Mouse (Mus musculus): ENCODE measurements around the gene Sod2. TPM values are rescaled to one million over a fixed set of nuclear protein-coding genes. Genes with fewer than 3 reads are reported as not detected.

The Sod2 gene
- total RNA-seq, 1 experiment, result 161 TPM

DNA sequence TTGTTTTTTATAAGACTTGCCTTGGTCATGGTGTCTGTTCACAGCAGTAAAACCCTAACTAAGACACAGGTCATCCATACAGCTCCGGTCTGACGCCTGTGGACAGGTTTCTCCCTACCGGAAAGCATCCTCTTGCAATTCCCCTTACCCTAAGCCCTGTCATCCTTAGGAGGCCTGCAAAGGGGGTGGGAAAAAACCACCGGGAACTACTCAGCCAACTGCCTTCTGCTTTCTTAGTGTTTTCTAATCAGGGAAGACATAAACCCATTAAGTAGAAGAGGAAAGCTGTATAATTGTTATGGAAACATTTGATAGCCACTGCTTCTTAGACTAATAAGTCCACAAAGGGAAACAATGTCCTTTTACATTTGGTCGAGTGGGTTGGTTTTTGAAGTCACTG lies 338 bp downstream of the Sod2 start:
- Histone ChIP-seq H3K9ac (ENCODE audit: insufficient read depth, low read depth, low read length, poor library complexity, severe bottlenecking) (peak overlapping the region; percentile 19; the same call in 1 of the 2 replicates), H3K36me3 (ENCODE audit: control insufficient read depth, insufficient read depth, low read length, poor library complexity, severe bottlenecking) (peaks cover 3% of the 10 kb centered on the region), H3K4me1 (ENCODE audit: control insufficient read depth in 2 of 2, insufficient read depth in 2 of 2, low read length in 2 of 2, poor library complexity in 1 of 2) (peaks cover 3 to 5% of the 10 kb centered on the region in 2 experiments; a peak in 2 of 4 replicates), H3K27ac (ENCODE audit: insufficient read depth, low read depth, low read length, poor library complexity, severe bottlenecking) (peak overlapping the region; percentile 30; the same call in 1 of the 2 replicates), H3K4me3 (ENCODE audit: insufficient read depth in 1 of 2, low read depth in 1 of 2, low read length in 2 of 2, poor library complexity in 1 of 2, severe bottlenecking in 1 of 2) (peak overlapping the region; percentile 56), H3K9me3 (ENCODE audit: control insufficient read depth, insufficient read depth, low read depth, low read length) (no peaks in the 10 kb centered on the region)
- in situ Hi-C loops (cut with MboI; ENCODE audit: low sequenced_read_pairs in 2 of 2, unreplicated experiment in 2 of 2), result no loop called here
- no peak for DNase-seq (ENCODE audit: low read depth, low spot score)
- TF ChIP-seq ZNF384 (IDR thresholded peaks at IDR 0.05; ENCODE audit: low read depth, low read length), result no peak
- TF ChIP-seq MAFK (IDR thresholded peaks at IDR 0.05; ENCODE audit: insufficient read depth, low read depth, low read length), result no peak
- TF ChIP-seq HCFC1 (IDR thresholded peaks at IDR 0.05; ENCODE audit: borderline replicate concordance, insufficient read depth, low read length), result no peak
- TF ChIP-seq ZC3H11A (IDR thresholded peaks at IDR 0.05; ENCODE audit: borderline replicate concordance, low read depth, low read length), result no peak
- no peak for TF ChIP-seq CHD2 (IDR thresholded peaks at IDR 0.05; ENCODE audit: low read depth, low read length)

DNA sequence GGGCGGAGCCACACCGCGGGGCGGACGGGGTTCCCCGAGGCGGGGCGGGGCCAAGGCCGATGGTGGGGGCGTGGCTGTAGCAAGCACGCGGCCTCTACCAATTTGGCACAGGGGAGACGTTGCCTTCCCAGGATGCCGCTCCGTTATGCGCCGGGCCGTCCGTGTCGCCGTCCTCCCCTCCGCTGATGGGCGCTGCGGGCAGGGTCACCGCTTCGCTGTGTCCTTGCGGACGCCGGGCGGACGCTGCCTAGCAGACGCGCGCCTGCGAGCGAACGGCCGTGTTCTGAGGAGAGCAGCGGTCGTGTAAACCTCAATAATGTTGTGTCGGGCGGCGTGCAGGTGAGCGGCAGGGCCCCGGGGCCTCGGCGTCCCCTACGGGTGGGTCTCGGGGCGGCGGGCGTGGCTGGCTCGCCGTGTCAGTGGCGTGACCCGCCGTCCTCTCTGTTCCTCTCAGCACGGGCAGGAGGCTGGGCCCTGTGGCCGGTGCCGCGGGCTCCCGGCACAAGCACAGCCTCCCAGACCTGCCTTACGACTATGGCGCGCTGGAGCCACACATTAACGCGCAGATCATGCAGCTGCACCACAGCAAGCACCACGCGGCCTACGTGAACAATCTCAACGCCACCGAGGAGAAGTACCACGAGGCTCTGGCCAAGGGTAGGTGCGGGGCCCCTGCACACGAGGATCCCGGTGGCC lies 1.2 kb downstream of the Sod2 start:
- TF ChIP-seq ZC3H11A (IDR thresholded peaks at IDR 0.05; ENCODE audit: borderline replicate concordance, low read depth, low read length) (no peak), ZNF384 (IDR thresholded peaks at IDR 0.05; ENCODE audit: low read depth, low read length) (no peak), MAFK (IDR thresholded peaks at IDR 0.05; ENCODE audit: insufficient read depth, low read depth, low read length) (no peak), CHD2 (IDR thresholded peaks at IDR 0.05; ENCODE audit: low read depth, low read length) (no peak), HCFC1 (IDR thresholded peaks at IDR 0.05; ENCODE audit: borderline replicate concordance, insufficient read depth, low read length) (peak; percentile 68; the same call in 1 of the 2 replicates)
- Histone ChIP-seq H3K9ac (ENCODE audit: insufficient read depth, low read depth, low read length, poor library complexity, severe bottlenecking) (peak overlapping the region; percentile 77), H3K36me3 (ENCODE audit: control insufficient read depth, insufficient read depth, low read length, poor library complexity, severe bottlenecking) (peaks cover 7% of the 10 kb centered on the region), H3K4me3 (ENCODE audit: insufficient read depth in 1 of 2, low read depth in 1 of 2, low read length in 2 of 2, poor library complexity in 1 of 2, severe bottlenecking in 1 of 2) (peak overlapping the region; percentile 70 to 83), H3K9me3 (ENCODE audit: control insufficient read depth, insufficient read depth, low read depth, low read length) (no peaks in the 10 kb centered on the region), H3K27ac (ENCODE audit: insufficient read depth, low read depth, low read length, poor library complexity, severe bottlenecking) (peak overlapping the region; percentile 10), H3K4me1 (ENCODE audit: control insufficient read depth in 2 of 2, insufficient read depth in 2 of 2, low read length in 2 of 2, poor library complexity in 1 of 2) (peaks cover 3 to 5% of the 10 kb centered on the region in 2 experiments; a peak in 2 of 4 replicates)
- in situ Hi-C loops (cut with MboI; ENCODE audit: low sequenced_read_pairs in 2 of 2, unreplicated experiment in 2 of 2), result no loop called here
- DNase-seq (ENCODE audit: low read depth, low spot score), result peak; percentile 90

DNA sequence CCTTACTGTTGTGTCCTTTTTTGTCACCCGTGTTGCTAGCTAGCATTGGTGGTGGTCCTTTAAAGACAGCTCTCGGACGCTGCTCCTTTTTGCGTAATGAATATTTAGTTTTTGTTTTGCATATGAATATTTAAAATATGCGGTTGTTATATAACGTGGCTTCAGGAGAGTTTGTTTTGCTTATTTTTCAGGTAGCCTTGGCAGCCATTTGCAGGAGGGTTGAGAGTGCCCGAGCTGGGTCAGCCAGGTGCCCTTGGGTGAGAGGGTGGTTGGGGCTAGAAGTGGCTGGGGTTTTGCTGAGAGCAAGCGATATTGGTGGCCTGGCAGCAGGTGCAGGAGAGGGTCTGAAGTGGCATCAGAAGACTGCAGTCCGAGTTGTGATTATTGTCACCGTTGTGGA lies 1.9 kb downstream of the Sod2 start:
- no peak for TF ChIP-seq ZC3H11A (IDR thresholded peaks at IDR 0.05; ENCODE audit: borderline replicate concordance, low read depth, low read length)
- no peak for TF ChIP-seq HCFC1 (IDR thresholded peaks at IDR 0.05; ENCODE audit: borderline replicate concordance, insufficient read depth, low read length)
- no peak for TF ChIP-seq MAFK (IDR thresholded peaks at IDR 0.05; ENCODE audit: insufficient read depth, low read depth, low read length)
- TF ChIP-seq CHD2 (IDR thresholded peaks at IDR 0.05; ENCODE audit: low read depth, low read length), result no peak
- no peak for TF ChIP-seq ZNF384 (IDR thresholded peaks at IDR 0.05; ENCODE audit: low read depth, low read length)
- Histone ChIP-seq H3K27ac (ENCODE audit: insufficient read depth, low read depth, low read length, poor library complexity, severe bottlenecking) (no peak overlapping the region), H3K4me1 (ENCODE audit: control insufficient read depth in 2 of 2, insufficient read depth in 2 of 2, low read length in 2 of 2, poor library complexity in 1 of 2) (peaks cover 0 to 4% of the 10 kb centered on the region in 2 experiments; a peak in 2 of 4 replicates), H3K4me3 (ENCODE audit: insufficient read depth in 1 of 2, low read depth in 1 of 2, low read length in 2 of 2, poor library complexity in 1 of 2, severe bottlenecking in 1 of 2) (peak overlapping the region; percentile 70 to 83), H3K36me3 (ENCODE audit: control insufficient read depth, insufficient read depth, low read length, poor library complexity, severe bottlenecking) (peaks cover 12% of the 10 kb centered on the region), H3K9me3 (ENCODE audit: control insufficient read depth, insufficient read depth, low read depth, low read length) (no peaks in the 10 kb centered on the region), H3K9ac (ENCODE audit: insufficient read depth, low read depth, low read length, poor library complexity, severe bottlenecking) (peak overlapping the region; percentile 77)
- DNase-seq (ENCODE audit: low read depth, low spot score), result no peak
- in situ Hi-C loops (cut with MboI; ENCODE audit: low sequenced_read_pairs in 2 of 2, unreplicated experiment in 2 of 2), result no loop called here

DNA sequence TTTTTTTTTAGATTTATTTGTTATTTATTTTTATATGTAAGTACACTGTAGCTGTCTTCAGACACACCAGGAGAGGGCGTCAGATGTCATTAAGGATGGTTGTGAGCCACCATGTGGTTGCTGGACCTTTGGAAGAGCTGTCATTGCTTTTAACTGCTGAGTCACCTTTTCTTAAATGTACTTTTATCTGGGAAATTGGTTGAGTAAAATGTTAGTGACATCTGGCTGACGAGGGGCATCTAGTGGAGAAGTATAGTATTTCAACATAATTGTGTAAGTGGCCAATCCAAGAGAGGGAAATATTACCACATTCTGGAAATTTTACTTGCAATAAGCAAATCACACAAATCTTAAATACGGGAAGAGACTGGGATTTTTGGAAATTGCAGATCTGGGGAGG lies 3.2 kb downstream of the Sod2 start:
- in situ Hi-C loops (cut with MboI; ENCODE audit: low sequenced_read_pairs in 2 of 2, unreplicated experiment in 2 of 2), result no loop called here
- TF ChIP-seq HCFC1 (IDR thresholded peaks at IDR 0.05; ENCODE audit: borderline replicate concordance, insufficient read depth, low read length) (no peak), MAFK (IDR thresholded peaks at IDR 0.05; ENCODE audit: insufficient read depth, low read depth, low read length) (peak; percentile 92)
- H3K4me1 ChIP-seq (ENCODE audit: control insufficient read depth in 2 of 2, insufficient read depth in 2 of 2, low read length in 2 of 2, poor library complexity in 1 of 2), result no peaks in the 10 kb centered on the region; a peak in 1 of 4 replicates
- H3K36me3 ChIP-seq (ENCODE audit: control insufficient read depth, insufficient read depth, low read length, poor library complexity, severe bottlenecking), result peaks cover 21% of the 10 kb centered on the region
- H3K9me3 ChIP-seq (ENCODE audit: control insufficient read depth, insufficient read depth, low read depth, low read length), result no peaks in the 10 kb centered on the region
- DNase-seq (ENCODE audit: low read depth, low spot score), result no peak
- no peak overlapping the region for H3K4me3 ChIP-seq (ENCODE audit: insufficient read depth in 1 of 2, low read depth in 1 of 2, low read length in 2 of 2, poor library complexity in 1 of 2, severe bottlenecking in 1 of 2)
- no peak overlapping the region for H3K9ac ChIP-seq (ENCODE audit: insufficient read depth, low read depth, low read length, poor library complexity, severe bottlenecking)
- H3K27ac ChIP-seq (ENCODE audit: insufficient read depth, low read depth, low read length, poor library complexity, severe bottlenecking), result no peak overlapping the region

Data from ES-E14 (cell line).